Mouse (Mus musculus): ENCODE results near the gene Abhd6. TPM values are rescaled to one million over a fixed set of nuclear protein-coding genes. Genes with fewer than 3 reads are reported as not detected.

The Abhd6 gene
- 13.0 and 15.7 TPM in 2 replicates for polyA plus RNA-seq (2015; fragmentation: Nextera tagmentation; extraction: Ambion mirVana)

GRCm38 (mm10) chr14:8002432-8003092 lies at the start of gene Abhd6:
Gene Abhd6, plus strand, starts transcription at chr14:8002902.
- ATAC-seq (ENCODE audit: borderline replicate concordance, extremely low read depth, low FRiP score, low TSS enrichment), result peak; percentile 75; the same call in 1 of the 2 replicates
- H3K9me3 ChIP-seq, result no peaks in the 10 kb centered on the region
- WGBS, result under 1% methylated on average over 37 of the region's 38 CpGs
- peaks cover 45% of the 10 kb centered on the region for H3K27me3 ChIP-seq
- peak within 1 kb of the TSS; percentile 88 for H3K4me2 ChIP-seq
- H3K4me3 ChIP-seq, result peak within 1 kb of the TSS; percentile 54
- H3K9ac ChIP-seq, result peak within 1 kb of the TSS; percentile 44
- 0 out of 2 replicates have a peak within 1 kb of the TSS, but pooled peaks have one; percentile 18 for H3K27ac ChIP-seq
- no peaks in the 10 kb centered on the region for H3K36me3 ChIP-seq
- peaks cover 12% of the 10 kb centered on the region for H3K4me1 ChIP-seq

- Histone ChIP-seq H3K4me3 (no peak overlapping the region), H3K9me3 (no peaks in the 10 kb centered on the region), H3K36me3 (no peaks in the 10 kb centered on the region; the same call in 1 of the 2 replicates), H3K4me2 (no peak overlapping the region), H3K4me1 (peaks cover 21% of the 10 kb centered on the region), H3K27me3 (no peaks in the 10 kb centered on the region), H3K9ac (no peak overlapping the region), H3K27ac (peak overlapping the region; percentile 65)
- ATAC-seq (ENCODE audit: borderline replicate concordance, extremely low read depth, low FRiP score, low TSS enrichment), result peak; percentile 21; the same call in 1 of the 2 replicates
- 35% methylated on average over 6 of the region's 6 CpGs for WGBS
These were observed 48.6 kb upstream of the Abhd6 start for GRCm38 (mm10) chr14:7954071-7954471.

GRCm38 (mm10) chr14:7956427-7956826 lies 46.3 kb upstream of the Abhd6 start:
- Histone ChIP-seq H3K27ac (no peak overlapping the region), H3K4me3 (no peak overlapping the region), H3K9ac (no peak overlapping the region), H3K36me3 (no peaks in the 10 kb centered on the region), H3K4me2 (no peak overlapping the region), H3K27me3 (no peaks in the 10 kb centered on the region), H3K4me1 (peaks cover 22% of the 10 kb centered on the region), H3K9me3 (no peaks in the 10 kb centered on the region)
- no peak for ATAC-seq (ENCODE audit: borderline replicate concordance, extremely low read depth, low FRiP score, low TSS enrichment)
- WGBS, result 58% methylated on average over 10 of the region's 10 CpGs

- no peak within 1 kb of the TSS for H3K4me2 ChIP-seq
- ATAC-seq (ENCODE audit: borderline replicate concordance, extremely low read depth, low FRiP score, low TSS enrichment), result no peak
- H3K9ac ChIP-seq, result no peak within 1 kb of the TSS
- WGBS, result 51% methylated on average over 9 of the region's 9 CpGs
- H3K27ac ChIP-seq, result no peak within 1 kb of the TSS
- no peaks in the 10 kb centered on the region for H3K36me3 ChIP-seq
- no peaks in the 10 kb centered on the region for H3K27me3 ChIP-seq
- no peak within 1 kb of the TSS for H3K4me3 ChIP-seq
- peaks cover 25% of the 10 kb centered on the region for H3K4me1 ChIP-seq
- no peaks in the 10 kb centered on the region for H3K9me3 ChIP-seq
These were observed 45.7 kb upstream of the Abhd6 start, which contains the start of gene Gm45521 for GRCm38 (mm10) chr14:7957049-7957448. Gene Gm45521, plus strand, starts transcription at chr14:7957288.

GRCm38 (mm10) chr14:7960616-7961015 lies 42.1 kb upstream of the Abhd6 start:
- Histone ChIP-seq H3K36me3 (no peaks in the 10 kb centered on the region), H3K4me3 (no peak overlapping the region), H3K27ac (no peak overlapping the region), H3K9ac (no peak overlapping the region), H3K4me2 (no peak overlapping the region), H3K27me3 (no peaks in the 10 kb centered on the region), H3K9me3 (no peaks in the 10 kb centered on the region), H3K4me1 (peaks cover 13% of the 10 kb centered on the region; the same call in 1 of the 2 replicates)
- no peak for ATAC-seq (ENCODE audit: borderline replicate concordance, extremely low read depth, low FRiP score, low TSS enrichment)
- WGBS, result 48% methylated on average over 11 of the region's 11 CpGs

- Histone ChIP-seq H3K27ac (no peak overlapping the region), H3K36me3 (no peaks in the 10 kb centered on the region), H3K27me3 (no peaks in the 10 kb centered on the region), H3K9me3 (no peaks in the 10 kb centered on the region), H3K4me1 (peaks cover 13% of the 10 kb centered on the region; the same call in 1 of the 2 replicates), H3K4me3 (no peak overlapping the region), H3K4me2 (no peak overlapping the region), H3K9ac (no peak overlapping the region)
- ATAC-seq (ENCODE audit: borderline replicate concordance, extremely low read depth, low FRiP score, low TSS enrichment), result no peak
- WGBS, result 30% methylated on average over 5 of the region's 5 CpGs
These were observed 41.0 kb upstream of the Abhd6 start for GRCm38 (mm10) chr14:7961714-7962113.

- Histone ChIP-seq H3K9me3 (no peaks in the 10 kb centered on the region), H3K27me3 (no peaks in the 10 kb centered on the region), H3K4me2 (no peak overlapping the region), H3K4me3 (no peak overlapping the region), H3K27ac (no peak overlapping the region), H3K36me3 (no peaks in the 10 kb centered on the region), H3K9ac (no peak overlapping the region), H3K4me1 (peaks cover 13% of the 10 kb centered on the region; the same call in 1 of the 2 replicates)
- ATAC-seq (ENCODE audit: borderline replicate concordance, extremely low read depth, low FRiP score, low TSS enrichment), result no peak
- WGBS, result 84% methylated on average over 2 of the region's 2 CpGs
These were observed 40.1 kb upstream of the Abhd6 start for GRCm38 (mm10) chr14:7962626-7963025.

GRCm38 (mm10) chr14:7963160-7963559 lies 39.5 kb upstream of the Abhd6 start:
- H3K27me3 ChIP-seq, result no peaks in the 10 kb centered on the region
- H3K4me3 ChIP-seq, result no peak overlapping the region
- H3K4me2 ChIP-seq, result no peak overlapping the region
- H3K9ac ChIP-seq, result no peak overlapping the region
- no peaks in the 10 kb centered on the region for H3K9me3 ChIP-seq
- WGBS, result 48% methylated on average over 7 of the region's 7 CpGs
- H3K27ac ChIP-seq, result no peak overlapping the region
- H3K4me1 ChIP-seq, result peaks cover 13% of the 10 kb centered on the region; the same call in 1 of the 2 replicates
- no peak for ATAC-seq (ENCODE audit: borderline replicate concordance, extremely low read depth, low FRiP score, low TSS enrichment)
- H3K36me3 ChIP-seq, result no peaks in the 10 kb centered on the region

- H3K36me3 ChIP-seq, result no peaks in the 10 kb centered on the region
- peak; percentile 45; the same call in 1 of the 2 replicates for ATAC-seq (ENCODE audit: borderline replicate concordance, extremely low read depth, low FRiP score, low TSS enrichment)
- H3K9me3 ChIP-seq, result no peaks in the 10 kb centered on the region
- H3K4me3 ChIP-seq, result no peak overlapping the region
- H3K4me1 ChIP-seq, result peaks cover 13% of the 10 kb centered on the region; the same call in 1 of the 2 replicates
- H3K9ac ChIP-seq, result no peak overlapping the region
- H3K27ac ChIP-seq, result no peak overlapping the region
- H3K27me3 ChIP-seq, result no peaks in the 10 kb centered on the region
- H3K4me2 ChIP-seq, result no peak overlapping the region
- 45% methylated on average over 11 of the region's 11 CpGs for WGBS
These were observed 38.3 kb upstream of the Abhd6 start for GRCm38 (mm10) chr14:7964219-7964889.

- 37% methylated on average over 10 of the region's 10 CpGs for WGBS
- no peaks in the 10 kb centered on the region for H3K4me1 ChIP-seq
- H3K4me2 ChIP-seq, result no peak overlapping the region
- H3K27ac ChIP-seq, result no peak overlapping the region
- H3K9ac ChIP-seq, result no peak overlapping the region
- no peaks in the 10 kb centered on the region for H3K9me3 ChIP-seq
- no peak overlapping the region for H3K4me3 ChIP-seq
- no peaks in the 10 kb centered on the region for H3K27me3 ChIP-seq
- peak; percentile 80; the same call in 1 of the 2 replicates for ATAC-seq (ENCODE audit: borderline replicate concordance, extremely low read depth, low FRiP score, low TSS enrichment)
- no peaks in the 10 kb centered on the region for H3K36me3 ChIP-seq
These were observed 30.7 kb upstream of the Abhd6 start for GRCm38 (mm10) chr14:7971889-7972493.

- Histone ChIP-seq H3K9me3 (no peaks in the 10 kb centered on the region), H3K27ac (no peak overlapping the region), H3K4me1 (no peaks in the 10 kb centered on the region), H3K9ac (no peak overlapping the region), H3K4me3 (no peak overlapping the region), H3K36me3 (no peaks in the 10 kb centered on the region), H3K4me2 (no peak overlapping the region), H3K27me3 (no peaks in the 10 kb centered on the region)
- 79% methylated on average over 1 of the region's 1 CpGs for WGBS
- ATAC-seq (ENCODE audit: borderline replicate concordance, extremely low read depth, low FRiP score, low TSS enrichment), result no peak
These were observed 28.1 kb upstream of the Abhd6 start for GRCm38 (mm10) chr14:7974643-7975042.

- Histone ChIP-seq H3K27me3 (no peaks in the 10 kb centered on the region), H3K27ac (no peak overlapping the region), H3K36me3 (no peaks in the 10 kb centered on the region), H3K4me2 (no peak overlapping the region), H3K4me3 (no peak overlapping the region), H3K9me3 (no peaks in the 10 kb centered on the region), H3K9ac (no peak overlapping the region), H3K4me1 (no peaks in the 10 kb centered on the region)
- WGBS, result 77% methylated on average over 6 of the region's 6 CpGs
- no peak for ATAC-seq (ENCODE audit: borderline replicate concordance, extremely low read depth, low FRiP score, low TSS enrichment)
These were observed 27.5 kb upstream of the Abhd6 start for GRCm38 (mm10) chr14:7975177-7975576.

Data from lung, embryonic 15.5 days (tissue).